Comparison of ENCODE assay signal across 25 mouse cellular contexts in the genomic region with DNA sequence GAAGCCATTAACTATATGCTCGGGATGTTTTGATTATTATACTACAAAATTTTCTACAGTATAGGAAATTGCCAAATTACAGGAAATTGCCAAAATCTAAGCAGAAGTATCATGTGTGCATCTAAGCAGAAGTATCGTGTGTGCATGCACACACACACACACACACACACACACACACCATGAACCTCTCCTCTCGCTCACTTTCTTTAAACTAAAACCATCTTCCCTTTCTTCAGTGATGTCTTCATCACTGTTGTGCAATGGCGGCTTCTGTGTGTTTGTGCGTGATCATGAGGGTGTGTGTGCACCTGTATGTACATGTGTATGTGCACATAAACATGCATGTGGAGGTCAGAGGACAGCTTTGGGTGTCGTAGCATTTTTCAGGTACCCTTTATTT.
A peak's percentile ranks its signal among the peaks of the same experiment; 100 is the strongest.
DNase-seq lines count a peak whose midpoint lies in the region; ATAC-seq and TF ChIP-seq lines count a peak whose summit lies in the region.
"Had no signal": no experiment of that assay in that cellular context is flagged by ENCODE, and none has a peak within 500 bp of the region (broad histone marks: within the 10 kb centered on the region; RNA-seq: fewer than 3 reads in every experiment).

No protein-coding gene starts in this region.

- H3K4me2 ChIP-seq in liver, postnatal 0 days (ENCODE audit: low read depth, low read length): no peak overlapping the region
- H3K4me2 ChIP-seq in midbrain, embryonic 13.5 days (replicated peaks): no peak overlapping the region
- H3K4me2 ChIP-seq: forebrain, embryonic 13.5 days; heart, embryonic 11.5 days; hindbrain, embryonic 12.5 days; hindbrain, embryonic 15.5 days had no signal

- no peaks in the 10 kb centered on the region for H3K9me3 ChIP-seq in liver, postnatal 0 days (ENCODE audit: low read length)
- H3K9me3 ChIP-seq in midbrain, embryonic 13.5 days: no peaks in the 10 kb centered on the region
- H3K9me3 ChIP-seq: forebrain, embryonic 10.5 days; forebrain, embryonic 13.5 days; hindbrain, embryonic 12.5 days; hindbrain, embryonic 15.5 days had no signal

- no peak for DNase-seq in liver, postnatal 0 days
- no peak for DNase-seq in liver
- no peak for DNase-seq in heart, adult 18-20 months
- DNase-seq: adrenal gland, postnatal 10 days; adrenal gland, postnatal 36 days; B cell, adult 2 months; cerebellum, adult 11 months; cerebellum, adult 2 months; cerebellum, adult 9-11 months; cerebellum, postnatal 25 days; gastrocnemius, postnatal 10 days; gastrocnemius, postnatal 36 days; heart, adult 2 months had no signal

- H3K9ac ChIP-seq in liver, postnatal 0 days (replicated peaks): no peak overlapping the region
- no peak overlapping the region for H3K9ac ChIP-seq in midbrain, embryonic 13.5 days (replicated peaks)
- H3K9ac ChIP-seq: forebrain, embryonic 13.5 days; hindbrain, embryonic 12.5 days; hindbrain, embryonic 15.5 days had no signal

- H3K27me3 ChIP-seq in liver, postnatal 0 days (ENCODE audit: insufficient read depth, low read length): no peaks in the 10 kb centered on the region
- H3K27me3 ChIP-seq in midbrain, embryonic 13.5 days: 0 out of 2 replicates have a peak, but pooled peaks cover 5% of the 10 kb centered on the region
- H3K27me3 ChIP-seq: CH12.LX; forebrain, embryonic 13.5 days; hindbrain, embryonic 12.5 days; hindbrain, embryonic 15.5 days; Patski had no signal

- no peak for TF ChIP-seq CTCF in liver, postnatal 0 days (IDR thresholded peaks at IDR 0.05; ENCODE audit: low read depth)

- H3K27ac ChIP-seq in liver, postnatal 0 days (ENCODE audit: low read depth): peak overlapping the region; percentile 39; the same call in 1 of the 2 replicates
- H3K27ac ChIP-seq in midbrain, embryonic 13.5 days: no peak overlapping the region
- H3K27ac ChIP-seq: forebrain, embryonic 10.5 days; forebrain, embryonic 13.5 days; heart, adult 2 months; hindbrain, embryonic 12.5 days; hindbrain, embryonic 15.5 days had no signal

- 71% methylated on average over 6 of the region's 6 CpGs for WGBS in liver, postnatal 0 days (ENCODE audit: insufficient replicate concordance)
- 98% methylated on average over 6 of the region's 6 CpGs for WGBS in midbrain, embryonic 13.5 days

- TF ChIP-seq EP300 in liver, postnatal 0 days (IDR thresholded peaks at IDR 0.05; ENCODE audit: low read depth): no peak

- H3K4me1 ChIP-seq in liver, postnatal 0 days (ENCODE audit: insufficient read depth): no peaks in the 10 kb centered on the region
- H3K4me1 ChIP-seq in midbrain, embryonic 13.5 days (replicated peaks): peaks cover 5% of the 10 kb centered on the region; the same call in 1 of the 2 replicates
- H3K4me1 ChIP-seq: hindbrain, embryonic 12.5 days had no signal

- H3K4me3 ChIP-seq in liver, postnatal 0 days (ENCODE audit: low read depth, low read length): no peak overlapping the region
- no peak overlapping the region for H3K4me3 ChIP-seq in midbrain, embryonic 13.5 days (replicated peaks)
- H3K4me3 ChIP-seq: forebrain, embryonic 10.5 days; forebrain, embryonic 13.5 days; heart, adult 2 months; hindbrain, embryonic 12.5 days; hindbrain, embryonic 15.5 days had no signal

- H3K36me3 ChIP-seq in liver, postnatal 0 days (replicated peaks; ENCODE audit: insufficient read depth, low read length): no peaks in the 10 kb centered on the region
- no peaks in the 10 kb centered on the region for H3K36me3 ChIP-seq in midbrain, embryonic 13.5 days
- H3K36me3 ChIP-seq: forebrain, embryonic 10.5 days; G1E; hindbrain, embryonic 12.5 days; hindbrain, embryonic 15.5 days had no signal

- ATAC-seq in liver, postnatal 0 days: no peak; the same call in 1 of the 2 replicates
- peak; percentile 74 for ATAC-seq in megakaryocyte, adult 5-6 weeks (ENCODE audit: poor library complexity, severe bottlenecking)
- peak; percentile 22; the same call in 1 of the 2 replicates for ATAC-seq in neutrophil, adult 5-6 weeks (ENCODE audit: extremely low read depth, insufficient number of reproducible peaks, low FRiP score, poor library complexity, severe bottlenecking)
- no peak for ATAC-seq in midbrain, embryonic 13.5 days
- ATAC-seq: forebrain, embryonic 13.5 days; forebrain, embryonic 16.5 days; Patski had no signal

Comparison
In these comparisons a context has a peak if more than half of its experiments do, and no peak if none do; other contexts are left out.
1. ATAC-seq: peak in megakaryocyte, adult 5-6 weeks (single experiment) and neutrophil, adult 5-6 weeks (single experiment); none in liver, postnatal 0 days (single experiment) and midbrain, embryonic 13.5 days (single experiment).